Mouse (Mus musculus): ENCODE results near the gene Ntn3.

The Ntn3 gene

DNA sequence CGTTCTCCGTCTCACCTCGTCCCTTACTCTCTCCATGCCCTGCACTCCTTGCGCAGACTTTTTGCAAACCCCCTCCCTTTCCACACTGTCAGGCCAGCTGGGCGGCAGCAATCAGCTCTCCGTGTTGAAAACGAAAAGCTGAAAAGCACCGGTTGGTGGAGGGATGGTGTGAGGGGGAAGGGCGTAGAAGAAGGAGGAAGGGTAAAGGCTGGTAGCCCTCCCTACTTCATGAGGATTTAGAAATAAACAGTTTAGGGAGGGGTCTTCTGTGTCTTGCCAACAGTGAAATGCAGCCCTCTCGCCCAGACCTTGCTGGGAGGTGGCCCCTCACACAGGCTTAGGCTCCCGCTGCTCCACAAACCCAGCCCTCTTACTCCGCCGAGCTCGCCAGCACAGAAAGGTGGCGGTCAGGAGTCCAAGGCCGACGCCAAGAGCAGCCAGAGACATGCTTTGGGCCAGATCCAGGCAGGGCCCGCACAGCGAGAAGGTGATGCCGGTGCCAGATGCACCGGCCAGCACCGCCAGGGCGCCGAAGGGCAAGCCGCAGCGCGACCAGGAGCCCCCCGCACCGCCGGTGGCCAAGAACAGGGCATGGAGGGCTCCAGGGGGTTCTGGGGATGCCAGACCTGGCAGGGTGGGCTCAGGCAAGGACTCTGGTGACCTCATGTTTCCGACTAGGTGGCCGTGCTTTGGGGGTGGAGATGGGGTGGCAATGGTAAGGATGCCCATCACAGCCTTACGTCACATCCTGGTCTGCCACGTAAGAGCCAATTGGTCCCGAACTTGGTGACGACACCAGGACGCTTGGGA lies 2.5 kb upstream of the Ntn3 start:
- no peak for DNase-seq (ENCODE audit: extremely low read depth, low read depth, low spot score)

DNA sequence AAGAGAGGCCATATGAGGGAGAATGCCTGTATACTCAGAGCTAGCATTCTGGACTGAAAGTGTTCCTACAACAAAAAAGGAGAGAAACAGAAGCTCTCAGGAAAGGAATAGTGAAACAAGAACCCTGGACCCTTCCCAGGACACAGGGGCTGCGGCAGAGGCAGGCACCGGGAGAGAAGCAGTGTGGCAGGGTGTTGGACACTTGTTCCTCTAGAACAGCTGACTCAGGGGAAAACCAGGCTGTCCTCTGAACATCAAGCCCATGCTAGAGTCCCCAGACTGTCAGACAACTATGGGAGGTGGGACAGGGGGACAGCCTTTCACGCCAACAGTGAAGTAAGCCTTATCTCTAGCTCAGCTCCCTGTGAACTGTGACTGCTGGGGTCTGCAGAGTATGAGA lies 1.3 kb upstream of the Ntn3 start:
- DNase-seq (ENCODE audit: extremely low read depth, low read depth, low spot score), result no peak

DNA sequence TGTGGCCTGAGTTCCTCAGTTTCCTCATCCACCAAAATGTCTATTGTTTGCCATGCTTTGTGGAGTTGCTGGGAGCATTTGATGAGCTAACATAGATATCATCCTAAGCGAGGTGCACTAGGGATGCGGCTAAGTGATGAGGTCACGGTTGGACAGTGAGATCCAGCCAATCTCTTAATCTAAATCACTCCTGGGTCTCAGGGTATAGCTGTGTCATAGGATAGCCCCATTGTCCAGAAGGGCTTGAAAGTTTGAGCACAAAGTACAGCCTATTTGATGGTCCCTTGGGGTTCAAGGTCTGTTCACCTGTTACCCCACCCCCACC lies 547 bp upstream of the Ntn3 start:
- DNase-seq (ENCODE audit: extremely low read depth, low read depth, low spot score), result no peak

DNA sequence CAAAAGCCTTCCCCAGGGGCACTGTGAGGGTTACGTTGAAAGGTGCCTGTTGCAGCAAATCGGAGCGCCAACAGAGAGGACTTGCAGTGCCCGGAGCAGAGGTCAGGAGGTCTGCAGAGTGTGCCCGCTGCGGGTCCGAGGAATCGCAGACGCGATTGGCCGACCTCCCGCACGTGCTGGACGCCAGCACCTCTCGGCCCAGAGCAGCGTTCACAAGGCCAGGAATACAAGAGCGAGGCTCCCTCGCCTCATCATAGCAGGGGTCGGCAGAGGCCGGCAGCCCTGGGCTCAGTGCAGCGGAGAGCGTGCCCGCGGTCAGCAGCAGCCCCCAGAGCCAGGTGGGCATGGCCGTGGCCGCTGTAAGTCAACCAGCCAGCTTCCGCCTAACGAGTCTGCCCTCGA lies 689 bp downstream of the Ntn3 start:
- no peak for DNase-seq (ENCODE audit: extremely low read depth, low read depth, low spot score)

DNA sequence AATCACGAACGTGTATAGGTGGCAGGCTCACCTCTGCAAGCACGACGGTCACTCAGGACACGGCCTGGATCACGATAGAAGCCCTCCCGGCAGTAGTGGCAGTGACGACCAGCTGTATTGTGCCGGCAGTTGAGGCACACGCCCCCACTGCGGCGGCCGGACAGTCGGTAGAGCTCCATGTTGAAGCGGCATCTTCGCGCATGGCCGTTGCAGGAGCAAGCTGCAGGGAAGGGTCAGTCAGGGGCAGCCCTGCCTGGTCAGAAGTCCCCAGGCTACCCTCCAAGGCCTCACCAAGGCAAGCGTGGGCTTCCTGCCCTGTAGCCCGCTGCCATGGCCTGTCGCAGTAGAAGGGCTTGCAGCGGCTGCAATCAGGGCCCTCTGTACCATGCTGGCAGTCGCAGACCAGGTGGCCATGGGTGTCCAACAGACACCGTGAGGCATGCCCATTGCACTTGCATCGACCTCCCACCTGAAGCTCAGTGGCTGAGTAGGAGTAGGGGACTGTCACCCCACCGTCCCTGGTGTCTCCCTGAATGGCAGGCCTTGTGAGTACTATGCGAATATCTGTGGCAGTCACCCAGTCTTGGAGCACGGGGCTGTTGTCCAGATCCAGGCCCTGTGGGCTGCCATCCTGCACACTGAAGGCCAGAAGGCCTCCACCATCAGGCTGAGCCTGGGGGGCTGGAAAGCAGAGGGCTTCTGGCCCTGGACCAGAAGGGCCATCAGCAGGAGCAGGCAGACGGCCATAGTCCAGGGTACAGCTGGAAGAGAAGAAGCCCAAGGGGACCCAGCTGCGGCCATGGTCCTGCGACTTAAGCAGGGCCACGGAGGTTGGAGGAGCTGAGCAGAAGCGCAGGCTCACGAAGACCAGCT lies 1.3 kb downstream of the Ntn3 start:
- DNase-seq (ENCODE audit: extremely low read depth, low read depth, low spot score), result no peak

DNA sequence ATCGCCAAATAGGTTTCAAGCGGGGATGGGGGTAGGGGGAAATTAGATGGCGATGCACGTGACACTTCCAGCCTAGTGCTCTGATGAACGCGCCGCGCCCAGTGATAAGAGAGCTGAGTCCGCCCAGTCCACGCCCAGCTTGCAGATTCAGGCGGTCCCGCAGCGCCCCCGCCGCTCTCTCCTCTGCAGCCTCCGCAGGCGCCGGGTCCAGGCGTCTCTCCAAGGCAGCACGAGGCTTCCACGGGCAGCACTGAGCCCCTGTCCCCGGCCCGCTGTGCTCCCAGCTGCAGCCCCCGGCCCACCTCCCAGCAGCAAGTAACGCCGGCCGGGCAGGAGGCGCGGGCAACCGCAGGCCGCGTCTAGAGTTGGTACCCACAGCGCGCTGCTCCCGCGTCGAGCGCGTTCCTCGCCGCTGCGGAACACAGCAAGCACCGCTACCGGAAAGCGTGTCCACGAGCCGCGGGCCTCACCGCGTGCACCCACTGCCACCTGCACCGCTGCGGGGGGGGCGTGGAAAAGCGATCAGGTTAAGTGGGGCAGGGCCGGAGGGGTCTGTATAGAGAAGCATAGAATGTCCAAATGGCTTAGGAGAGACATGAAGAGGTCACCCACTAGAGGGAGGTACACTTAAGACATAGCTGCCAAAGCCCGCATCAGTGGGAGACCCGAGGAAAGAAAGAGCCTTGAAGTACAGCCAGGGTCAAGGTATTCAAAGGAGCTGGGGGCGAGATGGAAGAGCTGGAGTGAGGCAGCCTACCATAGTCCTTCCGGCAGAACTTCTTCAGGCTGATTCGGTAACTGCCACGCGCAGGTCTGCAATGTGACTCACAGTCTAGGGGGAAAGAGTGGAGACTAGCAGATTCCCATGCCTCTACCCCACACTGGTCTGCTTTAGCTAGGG lies 2.6 kb downstream of the Ntn3 start:
- DNase-seq (ENCODE audit: extremely low read depth, low read depth, low spot score), result no peak

DNA sequence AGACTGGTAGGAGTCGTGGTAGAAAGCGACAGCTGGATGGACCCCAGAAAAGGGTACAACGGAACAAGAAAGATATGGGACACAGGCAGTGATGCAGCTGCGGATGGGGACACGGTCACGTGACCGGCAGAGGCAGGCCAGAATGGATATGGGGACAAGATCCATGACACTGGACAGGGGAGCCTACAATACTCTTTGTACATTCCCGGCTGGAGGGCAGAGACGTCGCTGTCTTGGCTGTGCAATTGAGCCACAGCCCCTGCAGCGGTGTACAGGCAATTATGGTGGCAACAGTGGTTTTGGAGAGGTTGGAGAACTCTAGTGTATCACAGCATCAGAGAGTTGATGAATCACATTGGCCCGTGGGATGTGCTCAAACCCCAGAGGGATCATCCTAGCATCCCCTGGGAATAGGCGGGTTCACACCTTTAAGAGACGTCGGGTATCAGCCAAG lies 3.4 kb downstream of the Ntn3 start:
- DNase-seq (ENCODE audit: extremely low read depth, low read depth, low spot score), result no peak

DNA sequence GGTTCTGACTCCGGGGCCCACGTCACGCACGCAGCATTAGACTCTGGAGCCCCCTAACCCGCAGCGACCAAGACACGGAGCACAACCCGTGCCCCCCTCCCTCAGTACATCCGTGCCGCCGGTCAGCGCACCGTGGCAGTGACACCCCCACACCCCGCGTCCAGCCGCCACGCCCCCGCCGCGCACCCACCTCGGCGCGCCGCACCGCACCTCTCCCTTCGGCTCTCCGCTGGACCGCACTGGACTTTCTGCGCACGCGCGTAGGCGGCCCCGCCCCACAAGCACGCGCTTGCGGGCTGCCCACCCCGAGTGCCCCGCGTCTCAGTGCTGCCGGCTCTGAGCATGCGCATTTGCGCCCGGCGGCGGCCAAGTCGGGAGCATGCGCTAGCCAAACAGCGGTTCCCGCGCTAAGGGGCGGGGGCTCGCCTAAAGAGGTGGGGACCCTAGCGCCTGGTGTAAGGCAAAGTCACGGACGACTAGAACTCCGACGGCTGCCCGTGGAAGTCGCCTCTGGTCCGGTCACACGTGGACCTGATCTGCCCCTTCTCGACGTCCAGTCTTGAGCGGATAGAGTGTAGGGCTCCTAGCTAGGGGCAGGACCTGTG lies 3.9 kb downstream of the Ntn3 start, which contains the start of gene Tbc1d24:
TSS of gene Tbc1d24 (minus strand) at position 279 of the 605 bp plus-strand sequence.
- DNase-seq (ENCODE audit: extremely low read depth, low read depth, low spot score), result no peak

DNA sequence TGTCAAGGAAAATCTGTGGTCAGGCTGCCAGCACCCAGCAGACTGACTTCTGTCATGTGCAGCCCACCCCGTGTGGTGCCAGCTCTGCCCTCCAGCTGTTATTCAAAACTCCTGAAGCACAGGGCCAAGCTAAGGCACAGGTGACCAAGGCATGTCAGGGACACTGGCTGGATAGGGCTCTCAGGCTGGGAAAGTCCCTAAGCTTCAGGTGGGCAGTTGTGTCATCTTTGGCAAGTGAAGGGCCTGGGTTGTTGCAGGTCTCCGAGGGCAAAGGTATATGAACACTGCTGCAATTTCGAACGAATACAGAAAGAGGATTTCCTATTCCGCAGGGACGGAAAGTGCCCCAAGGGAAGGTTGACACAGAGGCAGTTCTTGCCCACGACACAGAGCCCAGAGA lies 4.5 kb downstream of the Ntn3 start:
- no peak for DNase-seq (ENCODE audit: extremely low read depth, low read depth, low spot score)

DNA sequence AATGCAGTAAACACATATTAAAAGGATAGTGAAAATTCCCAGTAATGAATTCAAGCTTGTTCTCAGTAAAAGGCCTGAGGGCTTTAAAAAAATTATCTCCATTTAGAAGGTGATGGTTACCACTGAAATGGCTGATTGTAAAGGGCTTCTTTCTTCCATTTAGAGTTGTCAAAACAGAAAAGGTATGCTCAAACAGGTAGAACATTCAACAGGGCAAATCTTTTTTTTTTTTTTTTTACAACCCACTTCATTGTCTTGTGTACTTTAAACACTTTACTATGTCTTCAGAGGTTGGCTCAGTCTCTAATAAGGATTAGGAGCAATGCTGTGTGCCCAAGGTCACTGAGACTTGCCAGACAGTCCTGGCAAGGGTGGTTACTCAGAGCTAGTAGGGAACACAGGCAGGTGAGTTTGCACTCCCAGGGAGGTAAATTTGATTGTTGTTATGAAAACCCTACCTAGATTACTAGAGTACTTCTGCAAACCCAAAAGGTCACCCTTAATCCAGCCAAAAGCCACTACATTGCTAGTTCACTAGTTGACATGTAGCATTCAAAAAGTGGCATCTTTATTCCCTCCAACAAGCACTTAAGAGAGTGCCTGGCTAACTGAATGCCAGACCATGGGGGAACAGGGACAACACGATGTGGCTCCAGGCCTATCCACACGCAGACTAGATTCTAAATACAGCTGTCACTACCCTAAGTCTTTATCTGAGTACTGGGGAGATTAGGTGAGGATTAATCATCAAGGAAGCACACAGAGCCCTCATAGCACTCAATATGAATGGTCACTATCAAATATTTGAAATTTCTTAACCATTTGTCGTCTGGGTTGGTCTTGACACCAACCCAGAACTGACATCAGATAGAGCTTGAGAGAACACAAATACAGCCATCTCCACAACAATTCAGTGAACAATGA lies 5.5 kb downstream of the Ntn3 start:
- DNase-seq (ENCODE audit: extremely low read depth, low read depth, low spot score), result no peak

DNA sequence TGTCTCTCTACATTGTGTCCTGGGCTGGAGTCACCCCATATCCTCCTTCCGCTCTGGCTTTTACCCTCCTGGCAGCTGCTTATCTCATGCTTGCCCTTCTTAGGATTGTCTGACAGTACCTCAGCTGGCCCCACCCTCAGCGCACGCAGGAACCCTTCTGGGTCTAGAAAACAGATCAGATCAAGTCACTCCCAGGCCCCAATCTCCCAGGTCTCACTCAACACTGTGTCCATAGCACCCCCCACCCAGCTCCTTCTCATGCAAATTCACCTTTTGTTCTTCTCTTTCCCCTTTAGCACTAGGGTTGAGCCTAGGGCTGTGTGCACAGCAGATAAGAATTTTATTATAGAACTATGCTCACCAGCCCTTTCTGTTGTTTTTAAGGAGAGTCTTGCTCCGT lies 6.3 kb downstream of the Ntn3 start:
- DNase-seq (ENCODE audit: extremely low read depth, low read depth, low spot score), result no peak

DNA sequence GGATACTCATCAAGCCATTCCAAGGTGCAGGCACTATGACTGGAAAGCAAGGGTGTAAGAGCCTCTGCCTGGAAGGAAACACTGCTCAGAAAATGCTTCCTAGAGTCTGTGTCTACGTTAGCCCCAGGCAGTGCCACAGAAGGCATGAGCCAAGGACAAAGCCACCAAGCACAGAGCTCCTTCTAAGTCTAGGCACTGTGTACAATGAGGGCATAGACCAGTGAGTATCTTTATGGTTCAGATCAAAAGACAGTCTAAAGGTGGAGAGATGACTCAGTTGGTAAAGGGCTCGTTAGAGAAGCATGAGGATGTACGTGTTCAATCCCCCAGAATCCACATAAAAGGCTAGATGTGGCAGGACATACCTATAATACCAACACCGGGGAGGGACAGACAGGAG lies 8.2 kb downstream of the Ntn3 start:
- no peak for DNase-seq (ENCODE audit: extremely low read depth, low read depth, low spot score)

DNA sequence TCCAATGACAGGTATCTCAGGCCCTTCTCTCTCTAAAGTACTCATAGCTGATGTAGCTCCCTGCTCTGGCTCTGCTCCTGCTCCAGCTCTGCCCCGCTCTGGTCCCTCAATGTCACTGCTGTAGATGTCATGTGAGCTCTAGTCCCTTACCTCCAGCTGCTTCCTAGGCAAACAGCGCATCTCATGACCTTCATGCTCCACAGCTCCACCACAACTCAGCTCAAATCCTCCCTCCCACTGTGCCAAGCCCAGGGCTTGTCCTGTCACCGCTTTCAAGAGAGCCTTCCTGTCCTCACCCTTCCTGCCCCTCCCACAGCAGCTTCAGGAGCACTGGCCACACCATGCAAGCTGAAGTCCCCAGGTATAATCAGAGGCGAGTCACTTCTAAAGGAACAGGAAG lies 9.6 kb downstream of the Ntn3 start:
- DNase-seq (ENCODE audit: extremely low read depth, low read depth, low spot score), result no peak

DNA sequence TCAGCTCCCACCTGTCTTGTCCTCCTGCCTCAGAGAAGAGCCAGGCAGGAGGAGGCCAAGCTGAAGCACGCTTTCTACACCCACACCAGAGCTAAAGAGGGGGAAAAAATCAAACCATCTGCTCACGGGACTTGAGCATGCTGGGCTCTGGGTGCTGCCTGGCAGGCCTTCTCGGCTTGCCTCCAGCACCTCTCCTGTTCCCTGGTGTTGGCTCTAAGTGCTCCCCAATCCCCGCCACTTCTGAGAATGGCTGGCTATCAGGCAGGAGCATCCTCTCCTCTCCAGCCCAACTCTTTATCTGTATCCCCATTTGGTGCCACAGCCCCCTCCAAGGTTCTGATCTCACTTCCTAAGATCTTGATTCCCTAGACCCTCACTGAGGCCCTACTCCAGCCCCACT lies 10.1 kb downstream of the Ntn3 start:
- DNase-seq (ENCODE audit: extremely low read depth, low read depth, low spot score), result no peak

DNA sequence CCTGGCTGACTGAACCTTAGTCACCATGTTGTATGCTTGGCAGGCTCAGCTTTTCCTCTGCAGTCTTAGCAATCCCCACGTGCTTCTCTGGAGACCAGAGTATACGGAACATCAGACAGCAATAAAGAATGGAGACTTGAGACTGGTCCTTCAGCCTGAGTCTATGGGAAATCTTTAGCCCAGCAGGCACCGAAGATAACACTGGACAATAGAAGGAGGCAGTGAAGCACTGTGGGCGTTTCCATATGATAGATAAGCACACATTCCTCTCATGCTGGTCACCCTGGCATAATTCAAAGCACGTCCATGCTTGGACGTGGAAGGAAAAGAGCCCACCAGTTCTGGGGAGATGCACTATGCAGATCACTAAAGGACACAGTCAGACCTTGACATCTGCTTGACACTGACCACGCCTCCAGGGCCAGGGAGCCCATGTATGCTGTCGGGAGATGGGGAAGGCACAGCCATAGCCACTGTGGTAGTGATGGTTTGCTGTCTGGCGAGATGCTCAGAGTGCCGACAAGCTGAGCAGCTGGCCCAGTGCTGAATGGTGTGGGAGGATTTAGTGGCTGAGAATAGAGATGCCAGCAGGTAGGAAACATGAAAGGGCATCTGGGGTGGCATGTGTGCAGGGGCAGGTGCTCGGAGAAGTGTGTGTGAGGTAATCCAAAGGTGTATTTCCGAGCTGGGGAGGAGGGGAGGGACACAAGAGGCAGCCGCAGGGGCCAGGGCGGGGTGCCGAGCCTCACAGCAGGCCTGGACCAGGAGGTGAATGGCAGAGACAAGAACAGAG lies 12.1 kb downstream of the Ntn3 start:
- DNase-seq (ENCODE audit: extremely low read depth, low read depth, low spot score), result no peak

DNA sequence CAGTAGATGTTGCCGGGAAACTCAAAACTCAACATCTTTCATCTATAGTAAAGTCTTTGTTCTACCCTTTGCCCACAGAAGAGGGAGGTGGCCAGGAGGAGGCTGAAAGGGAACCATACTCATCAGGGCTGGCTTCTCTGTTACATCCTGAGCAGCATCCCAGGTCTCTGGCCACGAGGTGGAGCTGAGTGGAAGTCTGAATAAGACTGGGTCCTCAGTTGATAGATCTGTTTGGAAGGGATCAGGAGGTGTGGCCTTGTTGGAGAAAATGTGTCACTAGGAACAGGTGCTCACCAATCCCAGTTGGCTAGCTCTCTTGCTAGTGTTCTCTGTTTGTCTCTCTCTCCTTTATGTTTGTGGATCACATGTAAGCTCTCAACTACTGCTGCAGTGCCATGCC lies 14.0 kb downstream of the Ntn3 start:
- no peak for DNase-seq (ENCODE audit: extremely low read depth, low read depth, low spot score)

DNA sequence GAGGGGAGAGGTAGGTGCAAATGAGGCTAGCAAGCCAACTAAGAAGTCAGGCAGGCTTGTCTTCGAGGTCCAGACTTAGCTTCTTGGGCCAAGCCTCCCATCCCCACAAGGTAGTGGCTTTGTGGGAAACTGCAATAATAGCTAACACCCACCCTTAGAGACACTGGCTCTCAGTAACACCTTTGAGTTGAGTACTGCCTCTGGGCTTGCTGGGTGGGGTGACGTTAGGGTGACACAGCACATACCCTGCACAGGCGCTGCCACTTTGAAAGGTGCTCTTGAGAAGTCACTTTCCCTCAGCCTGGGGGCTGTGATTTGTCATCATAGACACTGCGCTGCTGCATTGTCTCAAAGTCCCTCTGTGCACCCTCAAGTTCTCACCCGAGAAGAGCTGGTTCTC lies 15.6 kb downstream of the Ntn3 start:
- DNase-seq (ENCODE audit: extremely low read depth, low read depth, low spot score), result no peak

DNA sequence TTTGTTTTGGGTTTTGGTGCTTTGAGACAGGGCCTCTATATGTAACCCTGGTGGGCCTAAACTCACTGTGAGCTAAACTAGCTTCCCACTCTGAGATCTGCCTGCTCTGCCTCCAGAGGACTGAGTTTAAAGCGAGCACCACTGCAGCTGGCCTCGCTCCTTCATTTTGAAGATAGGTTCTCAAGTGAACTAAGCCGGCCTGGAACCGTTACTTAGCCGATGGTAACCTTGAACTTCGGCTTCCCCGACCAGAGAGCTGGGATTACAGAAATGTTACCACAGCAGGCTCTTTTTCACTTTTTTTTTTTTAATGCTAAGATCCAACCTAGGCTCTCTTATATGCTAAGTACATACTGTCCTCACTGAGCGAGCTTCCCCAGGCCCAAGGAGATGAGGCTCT lies 16.1 kb downstream of the Ntn3 start:
- no peak for DNase-seq (ENCODE audit: extremely low read depth, low read depth, low spot score)

DNA sequence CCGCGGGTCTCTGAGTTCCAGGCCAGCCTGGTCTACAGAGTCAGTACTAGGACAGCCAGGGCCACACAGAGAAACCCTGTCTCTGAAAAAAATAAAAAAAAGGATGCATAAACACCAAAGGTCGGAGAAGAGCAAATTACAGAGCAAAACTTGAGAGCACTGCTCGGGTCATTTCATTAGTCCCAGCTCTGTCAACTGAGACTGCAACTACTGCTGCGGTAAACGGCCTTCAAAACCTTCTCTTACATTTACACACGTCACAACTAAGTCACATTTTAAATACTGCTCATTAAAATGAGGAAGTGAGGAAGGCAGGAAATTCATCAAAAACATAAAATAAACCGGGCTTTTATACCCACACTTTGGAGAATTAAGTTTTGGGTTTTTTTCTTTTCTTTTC lies 16.5 kb downstream of the Ntn3 start:
- DNase-seq (ENCODE audit: extremely low read depth, low read depth, low spot score), result no peak
